ENCODE assay signal across 12 mouse cellular contexts in genomic region chr8:124448962-124449670, GRCm38 (mm10). TPM values are rescaled to one million over a fixed set of nuclear protein-coding genes. Genes with fewer than 3 reads are reported as not detected.
A peak's percentile ranks its signal among the peaks of the same experiment; 100 is the strongest.
DNase-seq lines count a peak whose midpoint lies in the region; ATAC-seq lines count a peak whose summit lies in the region.
"Had no signal": no experiment of that assay in that cellular context is flagged by ENCODE, and none has a peak within 500 bp of the region (broad histone marks: within the 10 kb centered on the region; RNA-seq: fewer than 3 reads in every experiment).

No protein-coding gene starts in this region.

- 45% methylated on average over 10 of the region's 10 CpGs for WGBS in hindbrain, embryonic 10.5 days
- WGBS in hindbrain, embryonic 16.5 days: 24% methylated on average over 10 of the region's 10 CpGs
- 55% methylated on average over 10 of the region's 10 CpGs for WGBS in midbrain, embryonic 11.5 days

- no peak overlapping the region for H3K9ac ChIP-seq in hindbrain, embryonic 16.5 days (ENCODE audit: low read depth, low read length)
- no peak overlapping the region; the same call in 1 of the 2 replicates for H3K9ac ChIP-seq in midbrain, embryonic 11.5 days (ENCODE audit: low read length)
- H3K9ac ChIP-seq: limb, embryonic 15.5 days had no signal

- H3K4me3 ChIP-seq in hindbrain, embryonic 10.5 days: no peak overlapping the region
- H3K4me3 ChIP-seq in hindbrain, embryonic 16.5 days (ENCODE audit: low read length): no peak overlapping the region
- no peak overlapping the region for H3K4me3 ChIP-seq in midbrain, embryonic 11.5 days (ENCODE audit: low read depth, low read length)
- H3K4me3 ChIP-seq: limb, embryonic 15.5 days; myocyte had no signal

- peaks cover 6% of the 10 kb centered on the region; the same call in 1 of the 2 replicates for H3K4me1 ChIP-seq in hindbrain, embryonic 10.5 days (replicated peaks)
- peaks cover 2% of the 10 kb centered on the region; the same call in 1 of the 2 replicates for H3K4me1 ChIP-seq in hindbrain, embryonic 16.5 days (ENCODE audit: control insufficient read depth, insufficient read depth, low read depth, low read length)
- peaks cover 2% of the 10 kb centered on the region; the same call in 1 of the 2 replicates for H3K4me1 ChIP-seq in midbrain, embryonic 11.5 days (ENCODE audit: control insufficient read depth, insufficient read depth, low read length)
- H3K4me1 ChIP-seq: limb, embryonic 15.5 days had no signal

- intact Hi-C loops in heart, postnatal 25 days (cut with DNase I): no loop called here

- H3K4me2 ChIP-seq in hindbrain, embryonic 16.5 days (ENCODE audit: low read length): no peak overlapping the region
- H3K4me2 ChIP-seq in midbrain, embryonic 11.5 days: no peak overlapping the region
- H3K4me2 ChIP-seq: limb, embryonic 15.5 days had no signal

- no peak for ATAC-seq in hindbrain, embryonic 16.5 days
- ATAC-seq in midbrain, embryonic 11.5 days (ENCODE audit: low FRiP score): 0 out of 2 replicates have a peak, but pooled peaks have one; percentile 33
- ATAC-seq: intestine, embryonic 16.5 days had no signal

- DNase-seq in hindbrain, embryonic 10.5 days (ENCODE audit: low spot score): peak; percentile 36
- peak; percentile 28 for DNase-seq in embryo, embryonic 10.5 days (ENCODE audit: low spot score)
- DNase-seq in heart, postnatal 25 days (ENCODE audit: low spot score): peak; percentile 20
- no peak for DNase-seq in midbrain, embryonic 11.5 days (ENCODE audit: low spot score, missing footprints)
- no peak for DNase-seq in ovary, adult 18-20 months (ENCODE audit: low spot score)
- DNase-seq in urinary bladder, postnatal 14 days (ENCODE audit: low spot score): no peak
- DNase-seq: cerebellum, postnatal 36 days; thymus, postnatal 4 days had no signal

- no peaks in the 10 kb centered on the region for H3K27me3 ChIP-seq in hindbrain, embryonic 10.5 days (ENCODE audit: insufficient read depth, poor library complexity, severe bottlenecking)
- no peaks in the 10 kb centered on the region for H3K27me3 ChIP-seq in hindbrain, embryonic 16.5 days (replicated peaks; ENCODE audit: control insufficient read depth, insufficient read depth, low read length)
- H3K27me3 ChIP-seq in midbrain, embryonic 11.5 days (ENCODE audit: control insufficient read depth, insufficient read depth, low read length): no peaks in the 10 kb centered on the region
- H3K27me3 ChIP-seq: limb, embryonic 15.5 days had no signal

- H3K36me3 ChIP-seq in hindbrain, embryonic 10.5 days: no peaks in the 10 kb centered on the region
- no peaks in the 10 kb centered on the region for H3K36me3 ChIP-seq in hindbrain, embryonic 16.5 days (ENCODE audit: control insufficient read depth, insufficient read depth, low read length)
- no peaks in the 10 kb centered on the region for H3K36me3 ChIP-seq in midbrain, embryonic 11.5 days (ENCODE audit: control insufficient read depth, insufficient read depth, low read length)
- H3K36me3 ChIP-seq: limb, embryonic 15.5 days had no signal

- peaks cover 5% of the 10 kb centered on the region; the same call in 1 of the 2 replicates for H3K9me3 ChIP-seq in hindbrain, embryonic 10.5 days
- H3K9me3 ChIP-seq in hindbrain, embryonic 16.5 days (ENCODE audit: control insufficient read depth, low read length): no peaks in the 10 kb centered on the region; the same call in 1 of the 2 replicates
- H3K9me3 ChIP-seq in midbrain, embryonic 11.5 days (ENCODE audit: control insufficient read depth, low read length): no peaks in the 10 kb centered on the region
- H3K9me3 ChIP-seq: limb, embryonic 15.5 days had no signal

- peak overlapping the region; percentile 68 for H3K27ac ChIP-seq in hindbrain, embryonic 10.5 days
- H3K27ac ChIP-seq in hindbrain, embryonic 16.5 days (ENCODE audit: low read depth, low read length): no peak overlapping the region
- peak overlapping the region; percentile 44 for H3K27ac ChIP-seq in midbrain, embryonic 11.5 days (ENCODE audit: low read depth, low read length)
- H3K27ac ChIP-seq: limb, embryonic 15.5 days had no signal

RNA-seq across cellular contexts. Expression of gene Pgbd5, which starts 9.7 kb away (rescaled TPM):
- polyA plus RNA-seq in hindbrain, embryonic 10.5 days (2016; fragmentation: Nextera tagmentation; extraction: Ambion mirVana): 2.5 and 2.7 TPM in 2 replicates
- polyA plus RNA-seq in hindbrain, embryonic 16.5 days (2015; fragmentation: Nextera tagmentation; extraction: Ambion mirVana): 12.8 and 13.6 TPM in 2 replicates
- total RNA-seq in heart, postnatal 25 days (2021): 1 to 10 TPM; 1.1 to 1.3 TPM
- 3.8 and 4.5 TPM in 2 replicates for polyA plus RNA-seq in midbrain, embryonic 11.5 days (2014; fragmentation: Nextera tagmentation; extraction: Ambion mirVana)

Comparison
In these comparisons a context has a peak if more than half of its experiments do, and no peak if none do; other contexts are left out.
1. DNase-seq: peak in hindbrain, embryonic 10.5 days (single experiment), embryo, embryonic 10.5 days (single experiment) and heart, postnatal 25 days (single experiment); none in midbrain, embryonic 11.5 days (single experiment), ovary, adult 18-20 months (single experiment) and urinary bladder, postnatal 14 days (single experiment).